Mouse (Mus musculus) MEL (cell line): ENCODE measurements around the gene Cchcr1. TPM values are rescaled to one million over a fixed set of nuclear protein-coding genes. Genes with fewer than 3 reads are reported as not detected.

Experiments
- DNase-seq: peaks from one replicate; pipeline ENCODE4 v3.0.0; 2011; ENCODE audit warnings: low read depth, low spot score
- H3K27ac ChIP-seq: 2 replicates; pipeline ENCODE4 v1.5.1; 2012; ENCODE audit warnings: low read depth, mild to moderate bottlenecking, control low read depth, low read length, moderate library complexity; ENCODE audit not compliant: control insufficient read depth
- H3K27me3 ChIP-seq, 2 experiments: fragments of 150-350 bp in 1 of 2; sonication (generic) in 1 of 2; 2 replicates each; pipeline ENCODE4 v1.6.1; 2012; ENCODE audit warnings: low read length in 2 of 2, mild to moderate bottlenecking in 2 of 2, improper control_type of control experiment in 1 of 2, moderate library complexity in 1 of 2; ENCODE audit not compliant: insufficient read depth in 2 of 2, control insufficient read depth in 1 of 2
- H3K36me3 ChIP-seq, 2 experiments: 2 replicates each; pipeline ENCODE4 v1.6.1; 2012 to 2014; ENCODE audit warnings: low read length in 2 of 2, improper control_type of control experiment in 1 of 2, inconsistent platforms in 1 of 2, mild to moderate bottlenecking in 1 of 2; ENCODE audit not compliant: insufficient read depth in 2 of 2, control insufficient read depth in 1 of 2
- H3K4me1 ChIP-seq, 2 experiments: fragments of 150-350 bp in 1 of 2; sonication (generic) in 1 of 2; 2 replicates each; pipeline ENCODE4 v1.6.1; 2012; ENCODE audit warnings: low read length in 2 of 2, improper control_type of control experiment in 1 of 2, mild to moderate bottlenecking in 1 of 2; ENCODE audit not compliant: insufficient read depth in 2 of 2, control insufficient read depth in 1 of 2
- H3K4me3 ChIP-seq, 2 experiments: fragments of 150-350 bp in 1 of 2; sonication (generic) in 1 of 2; 2 replicates each; pipeline ENCODE4 v1.5.1; 2012; ENCODE audit warnings: low read depth in 2 of 2, low read length in 2 of 2, mild to moderate bottlenecking in 2 of 2, moderate library complexity in 2 of 2, control low read depth in 1 of 2, improper control_type of control experiment in 1 of 2; ENCODE audit not compliant: control insufficient read depth in 1 of 2, insufficient read depth in 1 of 2
- H3K79me2 ChIP-seq: 2 replicates; pipeline ENCODE4 v1.6.1; 2012; ENCODE audit warnings: mild to moderate bottlenecking, low read length, moderate library complexity; ENCODE audit not compliant: control insufficient read depth, poor library complexity, insufficient read depth
- H3K9ac ChIP-seq: 2 replicates; pipeline ENCODE4 v1.6.1; 2012; ENCODE audit warnings: low read depth, mild to moderate bottlenecking, control low read depth, low read length, moderate library complexity; ENCODE audit not compliant: control insufficient read depth, poor library complexity, severe bottlenecking
- H3K9me3 ChIP-seq: fragments of 150-350 bp; sonication (generic); replicated peaks from 2 replicates; pipeline ENCODE4 v1.6.1; 2012; ENCODE audit warnings: mild to moderate bottlenecking, low read length, improper control_type of control experiment, moderate library complexity; ENCODE audit not compliant: insufficient read depth
- CHD1 ChIP-seq: IDR thresholded peaks from 2 replicates; pipeline ENCODE4 v1.6.1; 2012; ENCODE audit warnings: low read depth, mild to moderate bottlenecking, inconsistent platforms, low read length, improper control_type of control experiment
- CTCF ChIP-seq, 3 experiments: IDR thresholded peaks in 2 of 3; conservative IDR thresholded peaks in 1 of 3; 2 replicates each; pipeline ENCODE4 v1.5.1; 2011 to 2012; ENCODE audit warnings: low read length in 3 of 3, low read depth in 2 of 3, mild to moderate bottlenecking in 2 of 3, improper control_type of control experiment in 1 of 3, inconsistent platforms in 1 of 3, mixed read lengths in 1 of 3, moderate library complexity in 1 of 3; ENCODE audit not compliant: control insufficient read depth in 1 of 3, insufficient read depth in 1 of 3, poor library complexity in 1 of 3, severe bottlenecking in 1 of 3
- E2F4 ChIP-seq: IDR thresholded peaks from 2 replicates; pipeline ENCODE4 v1.6.1; 2011; ENCODE audit warnings: low read depth, low read length, improper control_type of control experiment, borderline replicate concordance
- EP300 ChIP-seq, 2 experiments: IDR thresholded peaks; 2 replicates each; pipeline ENCODE4 v1.6.1; 2011; ENCODE audit warnings: improper control_type of control experiment in 2 of 2, low read length in 2 of 2, low read depth in 1 of 2, mild to moderate bottlenecking in 1 of 2
- GABPA ChIP-seq: IDR thresholded peaks from 2 replicates; pipeline ENCODE4 v1.6.1; 2012; ENCODE audit warnings: low read depth, mild to moderate bottlenecking, inconsistent platforms, low read length, improper control_type of control experiment, moderate library complexity
- GATA1 ChIP-seq: IDR thresholded peaks from 2 replicates; pipeline ENCODE4 v1.6.1; 2011; ENCODE audit warnings: low read depth, low read length, improper control_type of control experiment
- HCFC1 ChIP-seq: IDR thresholded peaks from 2 replicates; pipeline ENCODE4 v1.6.1; 2012; ENCODE audit warnings: low read depth, mild to moderate bottlenecking, inconsistent platforms, low read length, improper control_type of control experiment, moderate library complexity
- JUND ChIP-seq: IDR thresholded peaks from 2 replicates; pipeline ENCODE4 v1.6.1; 2011; ENCODE audit warnings: low read depth, mild to moderate bottlenecking, improper control_type of control experiment, low read length
- KAT2A ChIP-seq: conservative IDR thresholded peaks from 2 replicates; pipeline ENCODE4 v1.6.1; 2012; ENCODE audit warnings: low read depth, low read length, improper control_type of control experiment, inconsistent platforms
- MAX ChIP-seq: IDR thresholded peaks from 2 replicates; pipeline ENCODE4 v1.6.1; 2011; ENCODE audit warnings: low read length, improper control_type of control experiment
- MAZ ChIP-seq: IDR thresholded peaks from 2 replicates; pipeline ENCODE4 v1.6.1; 2012; ENCODE audit warnings: low read depth, mild to moderate bottlenecking, inconsistent platforms, low read length, improper control_type of control experiment
- MEF2A ChIP-seq: IDR thresholded peaks from 2 replicates; pipeline ENCODE4 v1.6.1; 2014; ENCODE audit warnings: low read depth, mild to moderate bottlenecking, inconsistent platforms, low read length, improper control_type of control experiment; ENCODE audit not compliant: poor library complexity, insufficient replicate concordance, severe bottlenecking; ENCODE audit errors: extremely low read depth
- MXI1 ChIP-seq: IDR thresholded peaks from 2 replicates; pipeline ENCODE4 v1.6.1; 2011; ENCODE audit warnings: mild to moderate bottlenecking, low read depth, low read length, improper control_type of control experiment
- MYB ChIP-seq: IDR thresholded peaks from 2 replicates; pipeline ENCODE4 v1.6.1; 2011; ENCODE audit warnings: mild to moderate bottlenecking, low read depth, low read length, improper control_type of control experiment
- MYC ChIP-seq: IDR thresholded peaks from 2 replicates; pipeline ENCODE4 v1.6.1; 2011; ENCODE audit warnings: low read depth, mild to moderate bottlenecking, low read length, improper control_type of control experiment, moderate library complexity
- NRF1 ChIP-seq: IDR thresholded peaks from 2 replicates; pipeline ENCODE4 v1.6.1; 2014; ENCODE audit warnings: low read depth, mild to moderate bottlenecking, inconsistent platforms, low read length, improper control_type of control experiment, moderate library complexity; ENCODE audit not compliant: poor library complexity, insufficient read depth, severe bottlenecking
- POLR2A ChIP-seq, 2 experiments: IDR thresholded peaks; 2 replicates each; pipeline ENCODE4 v1.6.1; 2011 to 2012; ENCODE audit warnings: low read length in 2 of 2, mild to moderate bottlenecking in 2 of 2, control low read depth in 1 of 2, improper control_type of control experiment in 1 of 2, low read depth in 1 of 2, moderate library complexity in 1 of 2; ENCODE audit not compliant: control insufficient read depth in 1 of 2, insufficient read depth in 1 of 2, poor library complexity in 1 of 2
- POLR2AphosphoS5 ChIP-seq: IDR thresholded peaks from 2 replicates; pipeline ENCODE4 v1.6.1; 2012; ENCODE audit warnings: low read depth, borderline replicate concordance, mild to moderate bottlenecking, inconsistent platforms, low read length, moderate library complexity, mixed read lengths
- SIN3A ChIP-seq: IDR thresholded peaks from 2 replicates; pipeline ENCODE4 v1.6.1; 2012; ENCODE audit warnings: low read length, improper control_type of control experiment, inconsistent platforms
- SMC3 ChIP-seq: IDR thresholded peaks from 2 replicates; pipeline ENCODE4 v1.6.1; 2011; ENCODE audit warnings: low read depth, low read length, improper control_type of control experiment
- TCF12 ChIP-seq: IDR thresholded peaks from 2 replicates; pipeline ENCODE4 v1.6.1; 2014; ENCODE audit warnings: low read depth, mild to moderate bottlenecking, inconsistent platforms, low read length, improper control_type of control experiment, moderate library complexity
- USF1 ChIP-seq: IDR thresholded peaks from 2 replicates; pipeline ENCODE4 v1.6.1; 2014; ENCODE audit warnings: low read depth, mild to moderate bottlenecking, inconsistent platforms, low read length, improper control_type of control experiment, moderate library complexity
- ZC3H11A ChIP-seq: IDR thresholded peaks from 2 replicates; pipeline ENCODE4 v1.6.1; 2012; ENCODE audit warnings: low read depth, mild to moderate bottlenecking, inconsistent platforms, low read length, improper control_type of control experiment
- ZMIZ1 ChIP-seq: IDR thresholded peaks from 2 replicates; pipeline ENCODE4 v1.6.1; 2012; ENCODE audit warnings: low read depth, mild to moderate bottlenecking, inconsistent platforms, low read length, improper control_type of control experiment, moderate library complexity
- polyA plus RNA-seq, 2 experiments: library from polyadenylated mRNA; stranded (reverse) in 1 of 2; unstranded in 1 of 2; fragments of >175 nt in 1 of 2; fragments of >200 nt in 1 of 2; gene quantifications; 2 replicates each; pipeline versions ENCODE4 v1.2.1 to v1.2.4; 2012; ENCODE audit warnings: low replicate concordance in 2 of 2, low read depth in 1 of 2; ENCODE audit not compliant: insufficient read length in 2 of 2, insufficient read depth in 1 of 2, missing spikeins in 1 of 2
- total RNA-seq: library from RNA; depleted of rRNA; stranded (reverse); fragments of 300-350 nt; gene quantifications from 2 replicates; pipeline ENCODE4 v1.2.3, GENCODE M21; 2012

Cchcr1 gene
- total and polyA plus RNA-seq, 3 experiments: 14.3 to 21.7 TPM; not detected in 1

- Histone ChIP-seq H3K4me1 (peaks cover 0 to 5% of the 10 kb centered on the region in 2 experiments; a peak in 2 of 4 replicates), H3K27me3 (no peaks in the 10 kb centered on the region), H3K4me3 (peak overlapping the region; percentile 69 to 71), H3K27ac (peak overlapping the region; percentile 17), H3K9ac (peak overlapping the region; percentile 83), H3K9me3 (no peaks in the 10 kb centered on the region), H3K79me2 (peaks cover 2% of the 10 kb centered on the region; the same call in 1 of the 2 replicates), H3K36me3 (no peaks in the 10 kb centered on the region)
- DNase-seq: peak; percentile 34
- TF ChIP-seq KAT2A: no peak
- no peak for TF ChIP-seq SMC3
- no peak for TF ChIP-seq E2F4
- TF ChIP-seq NRF1: no peak
- TF ChIP-seq POLR2A (IDR thresholded peaks at IDR 0.05; ENCODE audit: control insufficient read depth in 1 of 2, insufficient read depth in 1 of 2, low read depth in 1 of 2, low read length in 2 of 2, poor library complexity in 1 of 2): no peak
- TF ChIP-seq SIN3A: no peak
- TF ChIP-seq MAZ: no peak
- TF ChIP-seq MXI1: no peak
- no peak for TF ChIP-seq ZMIZ1
- TF ChIP-seq JUND: no peak
- no peak for TF ChIP-seq USF1
- TF ChIP-seq TCF12: no peak
- TF ChIP-seq GATA1: no peak
- TF ChIP-seq CTCF (IDR thresholded peaks at IDR 0.05 in 2 of 3, conservative IDR thresholded peaks at IDR 0.05 in 1 of 3; ENCODE audit: control insufficient read depth in 1 of 3, insufficient read depth in 1 of 3, low read depth in 2 of 3, low read length in 3 of 3, poor library complexity in 1 of 3, severe bottlenecking in 1 of 3): no peak
- no peak for TF ChIP-seq MYC
- TF ChIP-seq MAX: no peak
These were observed 626 bp downstream of the Cchcr1 start for GRCm38 (mm10) chr17:35517526-35517925.

GRCm38 (mm10) chr17:35524354-35524753 is 7.5 kb downstream of the Cchcr1 start:
- DNase-seq: no peak
- Histone ChIP-seq H3K79me2 (no peaks in the 10 kb centered on the region), H3K27me3 (no peaks in the 10 kb centered on the region), H3K27ac (no peak overlapping the region), H3K9ac (no peak overlapping the region), H3K4me1 (no peaks in the 10 kb centered on the region), H3K9me3 (no peaks in the 10 kb centered on the region), H3K36me3 (no peaks in the 10 kb centered on the region), H3K4me3 (no peak overlapping the region)
- no peak for TF ChIP-seq GATA1
- no peak for TF ChIP-seq EP300 (IDR thresholded peaks at IDR 0.05; ENCODE audit: low read depth in 1 of 2, low read length in 2 of 2)
- TF ChIP-seq POLR2AphosphoS5: no peak
- no peak for TF ChIP-seq CHD1
- no peak for TF ChIP-seq MYB
- no peak for TF ChIP-seq ZMIZ1
- no peak for TF ChIP-seq CTCF (IDR thresholded peaks at IDR 0.05 in 2 of 3, conservative IDR thresholded peaks at IDR 0.05 in 1 of 3; ENCODE audit: control insufficient read depth in 1 of 3, insufficient read depth in 1 of 3, low read depth in 2 of 3, low read length in 3 of 3, poor library complexity in 1 of 3, severe bottlenecking in 1 of 3)
- TF ChIP-seq ZC3H11A: no peak
- TF ChIP-seq GABPA: no peak
- no peak for TF ChIP-seq MAZ
- TF ChIP-seq TCF12: no peak
- TF ChIP-seq HCFC1: no peak
- no peak for TF ChIP-seq E2F4
- no peak for TF ChIP-seq MEF2A
